Mouse (Mus musculus): ENCODE measurements at regions not wholly inside any gene's neighbourhood (a gene's known extent, or its start where the extent isn't known, plus 50 kb on each side); places are given as distances from the start of the nearest gene placed in this dataset.

DNA sequence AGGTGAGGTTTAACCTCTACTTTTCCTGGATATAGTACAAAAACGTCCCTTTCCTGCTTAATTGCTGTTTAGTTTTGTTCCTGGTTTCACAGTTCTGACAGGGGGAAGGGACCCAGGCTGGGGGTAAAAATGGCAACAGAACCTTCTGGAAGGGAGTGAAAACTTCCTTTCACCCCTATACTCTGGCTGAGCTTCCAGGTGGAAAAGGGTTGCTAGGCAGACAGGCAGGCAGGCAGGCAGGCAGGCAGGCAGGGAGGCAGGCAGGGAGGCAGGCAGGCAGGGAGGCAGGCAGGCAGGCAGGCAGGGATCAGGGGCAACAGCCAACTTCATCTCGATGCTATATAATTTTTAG lies 94.9 kb upstream of the Bmper start:
- no peak for DNase-seq (ENCODE audit: low spot score in 2 of 2)

- no peak for DNase-seq (ENCODE audit: low spot score in 2 of 2)
Measured at GRCm38 (mm10) chr9:23134006-23134405, 88.9 kb upstream of the Bmper start.

DNA sequence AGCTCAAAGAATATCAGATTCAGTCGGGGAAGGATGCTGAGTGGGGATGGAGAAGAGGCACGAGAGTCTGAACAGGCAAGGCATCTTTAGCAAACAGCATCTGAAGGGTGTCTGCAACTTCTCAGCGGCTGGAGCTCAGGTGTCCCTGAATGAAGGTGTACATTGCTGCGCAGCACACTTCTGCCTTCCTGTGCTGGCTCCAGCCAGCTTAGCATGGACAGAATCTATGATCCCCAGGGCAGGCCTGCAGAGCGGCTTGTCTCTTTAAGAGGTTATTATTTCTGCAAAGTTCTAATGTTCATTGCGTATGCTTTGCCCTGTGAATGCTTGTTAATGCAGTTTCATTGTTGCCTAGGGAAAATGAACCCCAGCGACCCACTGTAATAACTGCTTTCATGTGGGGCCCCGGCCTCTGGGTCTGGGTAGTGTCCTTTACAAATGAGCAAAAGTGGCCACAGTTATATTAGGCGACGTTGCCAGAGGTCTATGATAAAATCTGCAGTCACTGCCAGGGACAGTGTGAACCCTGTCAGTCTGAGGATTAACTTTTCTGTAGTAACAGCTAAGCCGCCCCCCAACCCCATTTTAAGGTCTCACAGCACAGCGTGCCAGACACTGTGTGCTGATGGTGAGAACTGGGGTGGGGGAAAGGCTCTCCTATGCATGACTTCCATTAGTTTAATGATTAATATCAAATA lies 88.3 kb upstream of the Bmper start:
- DNase-seq (ENCODE audit: low spot score in 2 of 2): no peak

- no peak for DNase-seq (ENCODE audit: low spot score in 2 of 2)
Measured at GRCm38 (mm10) chr9:23136511-23136910, 86.4 kb upstream of the Bmper start.

GRCm38 (mm10) chr9:23137682-23138210 lies 85.1 kb upstream of the Bmper start:
- no peak for DNase-seq (ENCODE audit: low spot score in 2 of 2)

GRCm38 (mm10) chr9:23139580-23140162 lies 83.2 kb upstream of the Bmper start:
- DNase-seq (ENCODE audit: low spot score in 2 of 2): no peak

- DNase-seq (ENCODE audit: low spot score in 2 of 2): no peak
Measured at GRCm38 (mm10) chr9:23144281-23144680, 78.6 kb upstream of the Bmper start.

GRCm38 (mm10) chr9:23150338-23150737 lies 72.5 kb upstream of the Bmper start:
- DNase-seq (ENCODE audit: low spot score in 2 of 2): no peak

DNA sequence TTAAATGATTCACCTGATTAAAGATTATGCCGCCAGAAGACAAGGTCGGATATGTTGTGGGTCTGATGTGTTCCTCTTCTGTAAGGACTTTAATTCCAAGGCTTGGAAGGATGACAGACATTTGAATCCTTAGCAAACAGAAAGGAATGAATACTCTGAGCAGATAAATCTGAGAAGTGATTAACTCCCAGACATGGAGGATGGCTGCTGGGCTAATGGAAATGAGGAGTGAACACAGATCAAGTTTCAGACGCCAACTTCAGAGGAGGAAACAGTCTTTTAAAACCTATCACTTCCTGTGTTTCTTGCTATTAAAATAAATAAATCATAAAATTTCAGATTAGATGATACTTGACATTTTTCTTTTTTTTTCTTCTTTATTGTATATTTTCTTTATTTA lies 72.0 kb upstream of the Bmper start:
- no peak for DNase-seq (ENCODE audit: low spot score in 2 of 2)

DNA sequence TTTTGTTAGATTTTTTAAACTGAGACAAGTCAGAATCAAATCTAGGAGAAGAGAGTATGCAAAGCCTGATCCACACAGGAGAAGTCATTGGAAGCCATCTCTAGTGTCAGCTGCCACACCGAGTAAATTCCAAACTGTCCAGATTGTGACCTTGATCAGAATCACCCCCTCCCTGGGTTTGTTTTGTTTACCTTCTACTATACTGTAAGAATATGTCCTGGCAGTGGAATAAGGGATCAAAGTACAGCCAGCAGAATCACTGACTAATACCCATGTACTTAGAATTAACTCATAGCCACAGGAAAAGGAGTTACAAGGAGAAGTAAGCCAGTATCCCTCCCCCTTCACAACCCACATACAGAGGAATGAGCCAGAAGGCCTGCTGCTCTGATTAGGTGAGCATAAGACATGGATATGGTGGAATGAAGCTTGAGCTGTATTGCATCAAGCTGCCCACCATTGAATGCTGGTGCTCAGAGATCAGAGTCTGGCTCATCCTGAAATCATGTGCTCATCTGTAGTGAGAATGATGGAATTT lies 70.9 kb upstream of the Bmper start:
- DNase-seq (ENCODE audit: low spot score in 2 of 2): no peak

DNA sequence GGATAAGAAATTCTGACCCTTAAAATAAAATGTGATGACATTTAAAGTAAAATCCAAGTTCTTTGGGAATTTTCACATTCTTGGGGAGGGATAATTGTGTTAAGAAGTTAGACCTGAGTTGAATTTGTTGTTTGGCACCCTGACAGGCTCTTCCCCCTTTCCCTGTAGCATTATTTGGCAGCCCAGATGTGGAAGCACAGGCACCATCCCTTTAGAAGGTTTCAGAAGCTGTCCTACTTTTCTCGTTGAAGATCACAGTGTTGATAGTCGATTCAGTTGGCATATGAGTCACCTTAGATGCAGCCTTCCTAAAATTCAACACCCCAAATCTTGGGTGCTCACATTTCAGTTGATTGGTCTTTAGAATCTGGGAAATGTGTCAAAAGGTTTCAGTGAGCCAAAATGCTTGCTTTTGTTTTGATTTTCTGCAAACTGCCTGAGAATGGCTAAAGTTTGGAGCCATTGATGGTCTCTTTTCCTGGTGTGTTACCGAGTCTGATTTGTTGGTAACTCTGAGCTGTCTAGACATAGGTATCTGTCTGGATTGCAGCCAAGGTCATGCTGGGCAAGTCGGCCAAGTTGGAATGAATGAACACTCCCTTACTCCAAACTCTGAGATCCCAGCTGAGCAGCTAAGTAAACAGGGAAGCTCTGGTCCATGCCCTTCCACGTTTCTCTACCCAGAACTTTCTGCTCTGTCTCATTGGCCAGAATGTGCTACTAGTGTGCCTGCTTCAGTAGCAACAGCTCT lies 65.9 kb upstream of the Bmper start:
- no peak for DNase-seq (ENCODE audit: low spot score in 2 of 2)

DNA sequence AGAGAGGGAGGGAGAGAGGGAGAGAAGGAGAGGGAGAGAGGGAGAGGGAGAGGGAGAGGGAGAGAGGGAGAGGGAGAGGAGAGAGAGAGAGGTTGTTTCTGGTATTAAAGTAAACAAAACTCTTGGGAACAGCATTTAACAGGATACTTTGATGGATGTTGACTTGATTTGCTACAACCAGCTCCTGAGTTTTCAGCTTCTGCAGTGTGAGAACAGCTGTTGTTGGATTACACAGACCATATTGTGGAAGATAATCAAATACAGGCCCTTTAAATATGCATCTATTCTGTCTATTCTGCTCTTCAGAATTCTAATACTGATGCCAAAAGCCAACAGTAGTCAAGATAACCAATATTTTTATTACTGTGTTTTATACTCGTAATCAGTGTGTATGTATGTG lies 64.4 kb upstream of the Bmper start:
- DNase-seq (ENCODE audit: low spot score in 2 of 2): no peak

DNA sequence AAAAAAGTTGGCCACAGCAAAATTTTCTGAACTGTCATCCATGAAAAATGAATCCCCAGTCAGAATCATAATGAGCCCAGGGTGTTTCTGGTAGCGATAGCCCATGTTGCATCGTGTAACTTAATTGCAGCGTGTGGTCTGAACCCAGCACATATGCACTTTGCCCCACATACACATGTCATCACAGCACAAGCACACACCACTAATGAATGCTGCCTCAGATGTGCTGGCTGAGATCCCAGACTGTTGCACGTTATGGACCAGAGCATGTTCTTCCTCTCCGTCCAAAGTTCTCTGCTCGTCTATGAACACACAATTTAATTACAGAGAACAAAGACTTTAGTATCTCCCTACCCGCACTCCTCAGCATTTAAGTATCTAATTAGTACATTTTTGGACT lies 61.5 kb upstream of the Bmper start:
- no peak for DNase-seq (ENCODE audit: low spot score in 2 of 2)

GRCm38 (mm10) chr9:23167056-23167591 lies 55.8 kb upstream of the Bmper start:
- DNase-seq (ENCODE audit: low spot score in 2 of 2): peak in 1 of 2 experiments; percentile 16

DNA sequence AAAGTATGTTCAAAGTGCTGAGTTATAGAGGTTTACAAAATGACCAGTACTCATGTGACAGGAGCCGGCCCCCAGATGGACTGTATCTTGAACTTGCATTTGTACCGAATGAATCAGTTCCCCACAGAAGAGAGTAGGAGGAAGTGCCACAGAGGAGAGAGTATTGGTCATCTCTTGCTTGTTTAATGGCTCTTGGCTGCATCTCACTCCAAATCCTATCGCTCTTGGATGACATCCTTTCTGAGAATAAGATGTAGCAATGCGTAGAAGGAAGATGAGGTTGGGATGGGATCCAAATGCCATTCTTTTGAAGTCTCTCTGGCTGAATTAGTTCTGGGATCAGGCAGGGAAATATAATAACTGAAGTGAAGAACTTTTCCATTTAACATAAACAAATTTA lies 55.2 kb upstream of the Bmper start:
- DNase-seq (ENCODE audit: low spot score in 2 of 2): no peak

- no peak for DNase-seq (ENCODE audit: low spot score in 2 of 2)
Measured at GRCm38 (mm10) chr9:23168149-23168548, 54.7 kb upstream of the Bmper start.

DNA sequence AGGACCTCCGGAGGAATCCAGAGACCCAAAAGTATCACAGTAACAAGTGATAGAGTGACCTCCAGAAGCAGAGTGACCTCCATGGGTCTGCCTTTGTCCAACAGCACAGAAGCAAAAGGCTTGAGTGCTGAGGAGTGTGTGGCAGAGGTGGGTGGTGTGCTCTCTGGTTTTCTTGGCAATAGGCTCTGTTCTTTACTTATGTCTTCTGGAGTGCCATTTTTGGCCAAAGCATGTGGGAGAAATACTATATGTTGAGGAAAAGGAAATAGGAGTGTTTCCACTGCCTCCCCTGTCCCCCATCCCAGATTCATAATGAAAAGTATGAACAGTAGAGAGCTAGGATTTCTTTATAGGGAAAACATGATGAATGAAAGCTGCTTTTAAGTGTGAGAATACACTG lies 51.5 kb upstream of the Bmper start:
- peak in 1 of 2 experiments; percentile 8 for DNase-seq (ENCODE audit: low spot score in 2 of 2)
